Mouse (Mus musculus) myocyte (in vitro differentiated cells): ENCODE data around the gene C1ql1.

Source experiments
- E2F4 ChIP-seq: IDR thresholded peaks from one replicate; pipeline ENCODE4 v1.6.1; 2011; ENCODE audit warnings: mild to moderate bottlenecking, control low read depth, moderate library complexity; ENCODE audit not compliant: insufficient read depth
- POLR2A ChIP-seq: IDR thresholded peaks from one replicate; pipeline ENCODE4 v1.6.1; 2011; ENCODE audit warnings: low read depth, mild to moderate bottlenecking, control low read depth, moderate library complexity; ENCODE audit not compliant: insufficient read length

DNA sequence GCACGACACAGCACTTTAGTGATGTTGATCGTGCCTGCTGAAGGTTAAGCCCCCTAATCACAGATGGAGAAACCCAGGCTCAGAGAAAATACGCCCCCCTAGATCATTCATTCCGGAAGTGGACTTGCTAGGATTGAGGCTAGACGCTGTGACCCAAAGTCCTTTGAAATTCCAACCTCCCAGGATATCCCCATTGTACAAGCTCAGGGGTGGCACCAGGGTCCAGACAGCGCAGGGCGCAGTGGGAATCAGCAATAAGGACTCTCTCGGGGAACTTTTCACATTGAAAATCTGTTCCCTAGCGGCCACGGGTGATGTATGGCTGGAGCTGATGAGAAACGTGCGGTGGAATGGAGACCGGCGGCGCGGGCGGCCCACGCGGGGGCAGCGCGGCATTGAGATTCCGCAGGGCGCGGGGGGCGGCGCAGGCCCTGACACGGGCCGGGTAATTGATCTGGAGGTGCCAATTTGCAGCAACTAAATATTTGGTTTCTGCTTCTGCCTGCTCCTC, 43.2 kb upstream of the C1ql1 start:
- no peak for TF ChIP-seq POLR2A
- TF ChIP-seq E2F4 = no peak
